Mouse (Mus musculus) liver, embryonic 14.5 days (tissue): Measurements from ENCODE around the gene Dnah8. TPM values are rescaled to one million over a fixed set of nuclear protein-coding genes. Genes with fewer than 3 reads are reported as not detected.

Experiments
- ATAC-seq: fragments of 200-750 bp; cut with Nextera tagmentation; 2 replicates; pipeline ENCODE4 v1.8.0; 2017; ENCODE audit warnings: moderate number of reproducible peaks, mild to moderate bottlenecking, moderate library complexity; ENCODE audit not compliant: insufficient read depth
- DNase-seq, 3 experiments: peaks; one replicate each; pipeline ENCODE4 v3.0.0-alpha.2; 2012 to 2013; ENCODE audit warnings: low read depth in 3 of 3, low spot score in 3 of 3
- H3K27ac ChIP-seq: fragments of 300-500 bp; sonication (generic); 2 replicates; pipeline ENCODE4 v1.5.1; 2014; ENCODE audit warnings: moderate library complexity, mild to moderate bottlenecking, control low read depth, inconsistent platforms
- H3K27me3 ChIP-seq: fragments of 300-500 bp; sonication (generic); 2 replicates; pipeline ENCODE4 v1.6.1; 2014; ENCODE audit warnings: mild to moderate bottlenecking, low read length, moderate library complexity; ENCODE audit not compliant: control insufficient read depth, insufficient read depth
- H3K36me3 ChIP-seq: fragments of 300-500 bp; sonication (generic); replicated peaks from 2 replicates; pipeline ENCODE4 v1.6.1; 2014; ENCODE audit warnings: low read depth; ENCODE audit not compliant: control insufficient read depth, insufficient read depth
- H3K4me1 ChIP-seq, 2 experiments: fragments of 200-500 bp in 1 of 2; fragments of 300-500 bp in 1 of 2; sonication (generic) in 1 of 2; replicated peaks; 2 replicates each; pipeline ENCODE4 v1.6.1; 2012 to 2014; ENCODE audit warnings: antibody characterized with exemption in 1 of 2, inconsistent platforms in 1 of 2, low read length in 1 of 2; ENCODE audit not compliant: control insufficient read depth in 2 of 2, insufficient read depth in 2 of 2
- H3K4me2 ChIP-seq: fragments of 300-500 bp; sonication (generic); 2 replicates; pipeline ENCODE4 v1.6.1; 2014; ENCODE audit warnings: low read depth, mild to moderate bottlenecking, control low read depth, moderate library complexity
- H3K4me3 ChIP-seq, 2 experiments: fragments of 200-500 bp in 1 of 2; fragments of 300-500 bp in 1 of 2; sonication (generic) in 1 of 2; 2 replicates each; pipeline ENCODE4 v1.5.1; 2012 to 2014; ENCODE audit warnings: low read depth in 2 of 2, low read length in 2 of 2, mild to moderate bottlenecking in 2 of 2, control low read depth in 1 of 2, inconsistent platforms in 1 of 2, moderate library complexity in 1 of 2; ENCODE audit not compliant: insufficient read depth in 1 of 2
- H3K9ac ChIP-seq: fragments of 300-500 bp; sonication (generic); replicated peaks from 2 replicates; pipeline ENCODE4 v1.6.1; 2014; ENCODE audit warnings: mild to moderate bottlenecking, control low read depth, moderate library complexity
- H3K9me3 ChIP-seq: fragments of 300-500 bp; sonication (generic); 2 replicates; pipeline ENCODE4 v1.6.1; 2016; ENCODE audit warnings: low read length, mixed read lengths; ENCODE audit not compliant: control insufficient read depth
- CTCF ChIP-seq: IDR thresholded peaks from 2 replicates; pipeline ENCODE4 v1.5.1; 2016; ENCODE audit warnings: antibody characterized with exemption, low read depth, control low read depth
- EP300 ChIP-seq: IDR thresholded peaks from 2 replicates; pipeline ENCODE4 v1.6.1; 2016; ENCODE audit warnings: antibody characterized with exemption, low read depth
- WGBS: fragments of 180-500 bp; shearing (Covaris S2); extraction: QIAGEN DNeasy Blood & Tissue Kit; methylation state at CpG from one replicate; pipeline ENCODE4 v1.1.7; 2014; ENCODE audit not compliant: insufficient replicate concordance; 5-methylcytosine and 5-hydroxymethylcytosine counted together
- polyA plus RNA-seq, 2 experiments: library from polyadenylated mRNA; depleted of rRNA in 1 of 2; stranded (reverse) in 1 of 2; unstranded in 1 of 2; fragments of >200 nt; fragmentation: Nextera tagmentation in 1 of 2; extraction: Ambion mirVana in 1 of 2; gene quantifications; 2 replicates each; pipeline versions ENCODE4 v1.2.1 to v1.2.3; 2012 to 2014

Gene Dnah8
- polyA plus RNA-seq, 2 experiments = 0.83 to 1.8 TPM

- ATAC-seq (no peak), DNase-seq (no peak)
- Histone ChIP-seq H3K27ac (no peak overlapping the region), H3K4me3 (no peak overlapping the region), H3K4me1 (no peaks in the 10 kb centered on the region), H3K9ac (no peak overlapping the region), H3K9me3 (no peaks in the 10 kb centered on the region; the same call in 1 of the 2 replicates), H3K4me2 (no peak overlapping the region), H3K36me3 (peaks cover 64% of the 10 kb centered on the region), H3K27me3 (no peaks in the 10 kb centered on the region)
- WGBS = 76% methylated on average over 5 of the region's 5 CpGs
- no peak for TF ChIP-seq EP300
- no peak for TF ChIP-seq CTCF
These were observed 29.7 kb upstream of the Dnah8 start for GRCm38 (mm10) chr17:30594407-30594806.

- Histone ChIP-seq H3K9ac (no peak overlapping the region), H3K4me1 (no peaks in the 10 kb centered on the region), H3K27ac (no peak overlapping the region), H3K36me3 (peaks cover 68% of the 10 kb centered on the region), H3K4me3 (no peak overlapping the region), H3K9me3 (no peaks in the 10 kb centered on the region; the same call in 1 of the 2 replicates), H3K27me3 (no peaks in the 10 kb centered on the region), H3K4me2 (no peak overlapping the region)
- DNase-seq (no peak), ATAC-seq (no peak)
- WGBS = 72% methylated on average over 6 of the region's 6 CpGs
- TF ChIP-seq CTCF (no peak), EP300 (no peak)
These were observed 29.3 kb upstream of the Dnah8 start for GRCm38 (mm10) chr17:30594846-30595245.

- H3K4me2 ChIP-seq = no peak overlapping the region
- no peaks in the 10 kb centered on the region for H3K27me3 ChIP-seq
- WGBS = 90% methylated on average over 9 of the region's 9 CpGs
- TF ChIP-seq EP300 (no peak), CTCF (no peak)
- H3K4me3 ChIP-seq = no peak overlapping the region
- H3K9ac ChIP-seq = no peak overlapping the region
- no peak for DNase-seq
- peaks cover 85% of the 10 kb centered on the region for H3K36me3 ChIP-seq
- no peaks in the 10 kb centered on the region; a peak in 1 of 4 replicates for H3K4me1 ChIP-seq
- ATAC-seq = no peak
- no peaks in the 10 kb centered on the region; the same call in 1 of the 2 replicates for H3K9me3 ChIP-seq
- no peak overlapping the region for H3K27ac ChIP-seq
These were observed 26.4 kb upstream of the Dnah8 start for GRCm38 (mm10) chr17:30597786-30598185.

GRCm38 (mm10) chr17:30598300-30598699 lies 25.9 kb upstream of the Dnah8 start:
- H3K4me2 ChIP-seq = no peak overlapping the region
- no peaks in the 10 kb centered on the region; the same call in 1 of the 2 replicates for H3K9me3 ChIP-seq
- H3K36me3 ChIP-seq = peaks cover 85% of the 10 kb centered on the region
- no peak overlapping the region for H3K9ac ChIP-seq
- DNase-seq = no peak
- ATAC-seq = no peak
- WGBS = 89% methylated on average over 5 of the region's 5 CpGs
- H3K27ac ChIP-seq = no peak overlapping the region
- H3K4me1 ChIP-seq = no peaks in the 10 kb centered on the region; a peak in 1 of 4 replicates
- no peaks in the 10 kb centered on the region for H3K27me3 ChIP-seq
- no peak for TF ChIP-seq CTCF
- TF ChIP-seq EP300 = no peak
- no peak overlapping the region for H3K4me3 ChIP-seq

DNA sequence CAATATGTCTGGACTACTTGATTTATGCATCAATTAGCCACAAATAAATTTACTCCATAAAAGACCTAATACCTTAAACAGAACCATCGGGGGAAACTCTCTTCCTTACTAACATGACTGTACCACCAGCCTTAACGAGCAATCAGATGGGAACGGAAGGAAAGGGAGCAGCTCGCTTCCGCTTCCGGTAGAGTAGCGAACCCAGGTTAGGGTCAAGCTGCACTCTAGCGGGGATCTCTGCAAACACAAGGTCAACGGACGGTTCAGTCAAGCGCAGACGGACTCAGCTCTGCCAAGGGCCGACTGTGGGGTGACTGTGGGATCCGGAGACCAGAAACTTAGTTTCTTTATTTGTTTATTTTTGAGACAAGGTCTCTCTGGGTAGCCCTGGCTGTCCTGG lies 22.0 kb upstream of the Dnah8 start:
- H3K27me3 ChIP-seq = no peaks in the 10 kb centered on the region
- WGBS = 90% methylated on average over 14 of the region's 14 CpGs
- TF ChIP-seq CTCF = no peak
- no peak for TF ChIP-seq EP300
- DNase-seq = no peak
- no peak overlapping the region for H3K4me2 ChIP-seq
- H3K9me3 ChIP-seq = no peaks in the 10 kb centered on the region
- H3K36me3 ChIP-seq = peaks cover 68% of the 10 kb centered on the region
- no peak overlapping the region for H3K4me3 ChIP-seq
- H3K4me1 ChIP-seq = peaks cover 0 to 4% of the 10 kb centered on the region in 2 experiments; a peak in 2 of 4 replicates
- H3K9ac ChIP-seq = no peak overlapping the region
- no peak overlapping the region for H3K27ac ChIP-seq
- no peak for ATAC-seq
